Mouse (Mus musculus): ENCODE results near the gene Cxcl17. TPM values are rescaled to one million over a fixed set of nuclear protein-coding genes. Genes with fewer than 3 reads are reported as not detected.

Gene Cxcl17
- polyA plus RNA-seq, 1 experiment: not detected

DNA sequence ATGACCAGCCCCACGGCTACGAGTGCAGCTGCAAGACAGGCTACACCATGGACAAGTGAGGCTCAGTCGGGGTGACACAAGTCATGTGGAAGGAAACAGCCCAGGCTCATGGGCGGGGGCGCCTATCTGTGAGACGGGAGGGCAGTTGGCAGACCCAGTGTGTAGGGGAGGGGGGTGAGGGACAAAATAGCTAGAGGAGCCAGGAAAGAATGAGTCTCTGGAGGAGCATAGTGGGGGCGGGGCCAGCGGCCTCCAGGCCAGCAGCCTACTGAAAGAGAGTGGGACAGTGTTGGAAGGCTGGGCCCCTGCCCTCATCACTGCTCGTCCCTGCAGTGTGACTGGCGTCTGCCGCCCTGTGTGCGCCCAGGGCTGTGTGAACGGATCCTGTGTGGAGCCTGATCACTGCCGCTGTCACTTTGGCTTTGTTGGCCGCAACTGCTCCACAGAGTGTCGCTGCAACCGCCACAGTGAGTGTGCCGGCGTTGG lies 53.9 kb downstream of the Cxcl17 start:
- Histone ChIP-seq H3K4me1 (ENCODE audit: control insufficient read depth, insufficient read depth, low read length) (no peaks in the 10 kb centered on the region), H3K4me3 (ENCODE audit: insufficient read depth, low read length) (no peak overlapping the region), H3K27ac (ENCODE audit: insufficient read depth, low read length) (no peak overlapping the region)
- TF ChIP-seq CTCF (IDR thresholded peaks at IDR 0.05; ENCODE audit: extremely low read depth, insufficient read depth, low read length) (0 out of 2 replicates have a peak, but pooled peaks have one; percentile 6), POLR2A (IDR thresholded peaks at IDR 0.05; ENCODE audit: extremely low read depth, insufficient read depth, low read length) (no peak)

Other genes with a start within 250 kb of the Cxcl17 start
- 10.5 and 10.7 TPM in 2 replicates for gene Pou2f2, start 233.2 kb downstream of the Cxcl17 start, polyA plus RNA-seq (2012; rRNA removed)
- 22.7 and 25.7 TPM in 2 replicates for gene Dedd2, start 192.3 kb downstream of the Cxcl17 start, polyA plus RNA-seq (2012; rRNA removed)
- 7.4 and 8.0 TPM in 2 replicates for gene Zfp526, start 191.5 kb downstream of the Cxcl17 start, polyA plus RNA-seq (2012; rRNA removed)
- 287 and 292 TPM in 2 replicates for gene Gsk3a, start 175.0 kb downstream of the Cxcl17 start, polyA plus RNA-seq (2012; rRNA removed)
- gene Erf, start 162.1 kb downstream of the Cxcl17 start, polyA plus RNA-seq (2012; rRNA removed): 47.2 and 48.6 TPM in 2 replicates
- 89.6 and 94.1 TPM in 2 replicates for gene Cic, start 145.2 kb downstream of the Cxcl17 start, polyA plus RNA-seq (2012; rRNA removed)
- gene Pafah1b3, start 114.9 kb downstream of the Cxcl17 start, polyA plus RNA-seq (2012; rRNA removed): 20.5 and 24.5 TPM in 2 replicates
- gene Prr19, start 111.5 kb downstream of the Cxcl17 start, polyA plus RNA-seq (2012; rRNA removed): 0.08 and 0.13 TPM in 2 replicates
- 116 and 129 TPM in 2 replicates for gene Tmem145, start 106.8 kb downstream of the Cxcl17 start, polyA plus RNA-seq (2012; rRNA removed)
- gene Megf8, start 95.7 kb downstream of the Cxcl17 start, polyA plus RNA-seq (2012; rRNA removed): 69.3 and 75.7 TPM in 2 replicates
- gene Cnfn, start 43.2 kb downstream of the Cxcl17 start, polyA plus RNA-seq (2012; rRNA removed): not detected in 2 replicates
- gene Lipe, start 14.2 kb downstream of the Cxcl17 start, polyA plus RNA-seq (2012; rRNA removed): 8.0 and 9.1 TPM in 2 replicates
- gene Ceacam1, start 64.7 kb upstream of the Cxcl17 start, polyA plus RNA-seq (2012; rRNA removed): 4.7 and 5.1 TPM in 2 replicates
- gene Ceacam2, start 127.0 kb upstream of the Cxcl17 start, polyA plus RNA-seq (2012; rRNA removed): 0.27 and 0.38 TPM in 2 replicates
- gene Erich4, start 203.0 kb upstream of the Cxcl17 start, polyA plus RNA-seq (2012; rRNA removed): not detected in 2 replicates
- 76.8 and 79.1 TPM in 2 replicates for gene Dmac2, start 206.5 kb upstream of the Cxcl17 start, polyA plus RNA-seq (2012; rRNA removed)
- 0.42 and 0.73 TPM in 2 replicates for gene B3gnt8, start 213.8 kb upstream of the Cxcl17 start, polyA plus RNA-seq (2012; rRNA removed)
- 63.7 and 66.1 TPM in 2 replicates for gene Bckdha, start 246.1 kb upstream of the Cxcl17 start, polyA plus RNA-seq (2012; rRNA removed)
- 31.3 and 31.5 TPM in 2 replicates for gene Exosc5, start 246.3 kb upstream of the Cxcl17 start, polyA plus RNA-seq (2012; rRNA removed)

Data from cortical plate, adult 2 months (tissue).